Mouse (Mus musculus) kidney, adult 11 months (tissue): ENCODE measurements at regions not wholly inside any gene's neighbourhood (a gene's known extent, or its start where the extent isn't known, plus 50 kb on each side); places are given as distances from the start of the nearest gene placed in this dataset.
A peak's percentile ranks its signal among the peaks of the same experiment; 100 is the strongest.
"Not testable (repeated sequence)": the region's sequence is repeated elsewhere in the genome, so short reads cannot be mapped to it uniquely, and the experiment has no call there.

Source experiments
- DNase-seq: peaks from one replicate; pipeline ENCODE4 v3.0.0; 2022

DNA sequence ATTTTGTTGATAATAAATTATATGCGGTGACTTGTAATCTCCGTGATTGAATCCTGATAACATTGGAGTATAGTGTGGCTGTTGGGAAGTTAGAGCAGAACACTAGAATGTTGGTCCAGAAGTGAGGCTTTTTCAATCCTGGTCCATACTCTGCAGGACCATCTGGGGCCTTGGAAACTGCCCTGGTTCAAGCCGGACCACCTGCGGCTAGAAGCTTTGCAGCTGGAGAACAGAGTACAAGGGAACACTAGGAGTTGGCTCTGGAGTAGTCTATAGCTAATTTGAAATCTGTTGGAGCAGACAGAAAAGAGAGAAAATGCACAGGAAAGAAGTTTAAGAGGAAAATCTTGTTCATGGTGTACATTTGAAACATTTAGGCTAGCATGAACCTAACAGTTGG lies 79.0 kb downstream of the Casp12 start:
- DNase-seq, result no peak

DNA sequence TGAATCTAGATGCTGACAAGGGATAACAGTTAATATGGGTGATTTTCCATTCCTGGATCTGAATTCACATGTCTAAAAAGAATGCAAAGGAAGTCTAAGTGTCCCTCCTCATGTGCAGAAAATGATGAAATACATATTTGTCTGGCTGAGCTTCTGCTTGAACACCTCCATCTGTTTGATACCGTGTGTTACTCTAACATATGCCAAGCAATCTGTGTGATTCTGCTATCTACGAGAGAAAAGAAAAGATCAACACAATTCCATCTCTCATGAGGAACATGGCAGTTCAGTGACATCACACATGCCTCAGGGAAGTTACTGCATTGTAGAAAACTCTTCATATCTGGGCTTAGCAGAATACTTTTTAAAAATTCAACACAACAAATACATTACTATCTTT lies 103.0 kb downstream of the Casp12 start:
- no peak for DNase-seq

DNA sequence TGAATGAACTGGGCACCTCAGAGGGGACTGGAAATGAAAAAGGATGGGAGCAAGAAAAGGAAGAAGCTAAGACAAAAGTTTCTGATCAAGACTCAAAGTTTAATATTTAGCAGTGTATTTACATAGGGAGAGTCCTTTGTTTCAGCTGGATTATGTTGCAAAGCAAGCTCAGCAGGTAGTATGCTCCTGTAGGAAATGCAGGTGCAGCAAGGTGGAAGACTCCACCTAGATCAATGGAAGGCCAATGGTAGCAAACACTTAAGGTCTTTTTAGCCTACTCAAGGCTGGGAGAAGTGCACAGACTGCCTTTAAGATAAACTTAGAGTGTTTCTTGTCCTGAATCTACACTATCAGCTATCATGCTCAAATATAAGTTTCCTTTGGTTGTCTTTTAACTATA lies 111.4 kb downstream of the Casp12 start:
- no peak for DNase-seq

DNA sequence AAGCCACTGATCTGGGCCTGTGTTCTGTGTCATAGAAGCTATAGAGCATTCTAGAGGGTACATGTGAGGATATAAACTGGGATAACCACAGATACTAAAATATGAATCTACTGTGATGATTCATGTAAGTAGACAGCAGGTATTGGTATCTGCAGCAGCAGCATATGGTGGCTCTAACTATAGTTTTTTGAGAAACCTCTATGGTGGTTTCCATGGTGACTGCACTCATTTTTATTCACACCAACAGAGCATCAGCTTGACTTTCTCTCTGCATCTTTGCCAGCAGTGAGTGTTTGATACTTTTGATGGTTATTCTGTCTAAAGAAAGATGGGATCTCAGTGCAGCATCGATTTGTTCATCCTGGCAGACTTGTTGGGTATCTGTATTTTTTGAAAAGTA lies 126.8 kb downstream of the Casp12 start:
- no peak for DNase-seq

DNA sequence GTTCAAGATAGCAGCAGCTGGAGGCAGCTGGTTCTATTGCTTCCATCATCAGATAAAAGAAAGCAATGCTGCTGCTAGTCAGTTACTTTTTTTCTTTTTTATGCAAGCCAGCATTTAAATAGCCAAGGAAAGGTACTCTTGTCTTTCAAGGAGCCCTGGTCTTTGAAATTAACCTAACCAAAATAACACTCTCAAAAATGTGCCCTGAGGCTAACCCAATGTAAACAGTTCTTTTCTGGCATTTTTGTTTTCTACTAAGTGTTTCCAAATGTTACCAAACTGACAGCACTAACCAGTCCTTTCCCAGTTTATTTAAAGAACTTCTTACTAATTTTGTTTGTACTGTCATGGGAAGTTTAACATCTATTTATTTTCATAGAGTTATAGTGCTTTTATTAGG lies 129.0 kb downstream of the Casp12 start:
- no peak for DNase-seq

DNA sequence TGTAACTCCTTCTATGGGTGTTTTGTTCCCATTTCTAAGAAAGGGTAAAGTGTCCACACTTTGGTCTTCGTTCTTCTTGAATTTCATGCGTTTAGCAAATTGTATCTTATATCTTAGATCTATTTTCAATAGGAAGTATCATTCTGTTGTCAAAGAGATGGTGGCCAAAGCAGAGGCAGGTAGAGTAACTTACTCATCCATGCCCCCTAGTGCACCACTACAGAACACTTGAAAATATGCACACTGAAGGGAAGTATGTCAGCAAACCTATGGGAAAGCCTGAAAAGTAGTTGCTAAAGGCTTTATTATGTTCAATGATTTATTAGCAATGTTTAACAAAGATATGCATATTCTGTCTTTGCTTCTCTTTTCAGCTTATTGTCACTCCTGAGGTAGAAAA lies 140.0 kb downstream of the Casp12 start:
- DNase-seq, result no peak

DNA sequence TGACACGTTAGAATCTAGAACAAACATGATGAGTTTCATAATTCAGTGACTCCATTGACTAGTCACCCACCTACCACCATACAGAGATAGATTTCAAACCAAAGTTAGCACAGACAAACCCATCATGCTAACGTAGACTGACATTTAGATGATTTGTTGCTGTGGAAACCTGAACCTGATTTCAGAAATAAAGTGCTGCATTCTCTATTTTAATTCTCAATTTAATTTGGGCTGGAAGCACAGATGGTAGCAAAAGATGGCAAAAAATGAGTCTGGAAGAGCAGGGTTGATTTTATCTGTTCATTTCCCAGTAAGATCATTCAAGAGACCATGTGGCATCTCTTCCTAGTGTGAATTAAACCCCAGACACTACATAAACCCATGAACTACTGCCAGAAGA lies 151.6 kb downstream of the Casp12 start:
- DNase-seq, result no peak

DNA sequence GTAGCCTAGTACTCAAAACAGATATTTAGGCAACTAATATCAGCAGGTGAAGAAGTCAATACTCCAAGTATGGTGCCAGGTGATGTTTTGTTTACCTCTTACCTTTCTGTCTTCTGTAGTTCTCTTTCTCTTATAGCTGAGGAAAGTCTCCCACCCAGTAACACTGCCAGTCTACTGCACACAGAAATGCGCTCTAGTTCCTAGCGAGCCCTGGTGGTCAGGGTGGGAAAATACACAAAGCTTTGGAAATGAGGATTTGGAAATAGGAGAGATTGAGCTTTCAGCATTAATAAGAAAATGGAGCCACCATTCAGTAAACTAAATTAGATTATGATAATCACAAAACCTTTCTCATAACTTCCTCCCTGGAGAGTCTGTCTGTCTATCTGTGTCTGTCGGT lies 153.1 kb downstream of the Casp12 start:
- no peak for DNase-seq

DNA sequence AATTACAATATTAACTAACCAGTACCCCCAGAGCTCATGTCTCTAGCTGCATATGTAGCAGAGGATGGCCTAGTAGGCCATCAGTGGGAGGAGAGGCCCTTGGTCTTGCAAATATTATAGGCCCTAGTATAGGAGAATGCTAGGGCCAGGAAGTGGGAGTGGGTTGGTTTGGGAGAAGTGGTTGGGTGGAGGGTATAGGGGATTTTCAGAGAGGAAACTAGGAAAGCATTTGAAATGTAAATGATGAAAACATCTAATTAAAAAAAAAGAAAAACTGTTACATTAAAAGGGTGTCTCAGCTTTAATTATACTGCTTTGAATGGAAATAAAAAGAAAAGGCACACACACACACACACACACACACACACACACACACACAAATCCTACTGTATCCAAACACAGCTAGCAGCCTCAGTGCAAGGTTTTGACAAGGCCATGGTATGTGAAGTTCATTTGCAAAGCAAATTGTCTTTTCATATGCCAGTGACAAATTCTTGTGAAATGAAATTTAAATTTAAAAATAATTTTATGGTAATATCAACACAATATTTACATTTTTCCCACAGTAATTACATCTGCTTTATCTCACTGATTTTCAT lies 180.6 kb downstream of the Casp12 start:
- no peak for DNase-seq

DNA sequence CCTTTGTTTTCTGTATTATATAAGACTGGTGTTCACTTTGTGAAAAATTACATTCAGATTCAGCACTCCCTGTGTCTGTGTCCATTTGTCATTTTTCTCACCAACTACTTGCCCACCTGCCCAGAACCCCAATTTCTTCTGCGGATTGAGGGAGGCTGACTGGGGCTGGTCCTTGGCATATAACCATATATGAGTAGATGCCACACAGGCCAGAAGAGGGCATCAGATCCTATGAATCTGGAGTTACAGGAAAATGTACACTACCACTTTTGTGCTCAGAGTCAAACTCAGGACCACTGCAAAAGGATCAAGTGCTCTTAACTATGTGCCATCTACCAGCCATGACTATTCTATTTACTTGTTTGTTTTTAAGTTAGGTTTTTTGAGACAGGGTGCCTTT lies 197.4 kb downstream of the Casp12 start:
- no peak for DNase-seq

DNA sequence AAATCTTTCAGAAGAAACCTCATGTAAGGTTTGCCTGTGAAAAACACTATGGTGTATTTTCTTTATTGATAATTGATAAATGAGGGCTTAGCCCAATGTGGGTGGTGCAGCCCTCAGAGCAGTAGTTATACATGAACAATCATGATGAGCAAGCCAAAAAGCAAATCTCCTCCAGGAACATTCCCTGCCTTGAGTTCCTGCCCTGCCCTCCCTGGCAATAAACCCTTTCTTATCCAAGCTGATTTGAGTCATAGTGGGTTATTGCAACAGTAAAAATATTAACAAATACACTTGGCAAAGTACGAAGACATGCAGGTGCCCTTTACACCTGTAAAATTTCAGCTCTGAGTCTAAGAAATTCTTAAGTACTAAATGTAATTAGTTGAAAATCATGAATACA lies 229.8 kb downstream of the Casp12 start:
- DNase-seq, result no peak

DNA sequence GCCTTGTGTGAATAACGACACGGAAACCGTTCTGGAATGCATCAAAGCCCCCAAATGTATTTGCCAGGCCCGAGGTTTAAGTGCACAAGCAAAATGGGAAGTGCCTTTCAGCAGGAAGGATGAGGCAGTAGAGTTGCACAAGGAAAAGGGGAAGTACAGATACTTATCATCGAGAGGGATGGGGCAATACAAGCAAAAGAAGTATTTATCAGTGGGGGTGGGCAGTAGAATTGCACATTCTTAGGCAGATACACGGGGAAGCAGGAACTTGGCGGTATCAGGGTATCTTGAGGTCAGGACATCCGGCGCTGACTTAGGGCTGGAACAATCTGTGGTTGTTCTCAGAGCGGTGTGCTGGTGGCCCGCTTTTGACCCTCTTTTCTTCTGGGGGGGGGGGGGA lies 232.9 kb downstream of the Casp12 start:
- DNase-seq, result not testable (repeated sequence)

DNA sequence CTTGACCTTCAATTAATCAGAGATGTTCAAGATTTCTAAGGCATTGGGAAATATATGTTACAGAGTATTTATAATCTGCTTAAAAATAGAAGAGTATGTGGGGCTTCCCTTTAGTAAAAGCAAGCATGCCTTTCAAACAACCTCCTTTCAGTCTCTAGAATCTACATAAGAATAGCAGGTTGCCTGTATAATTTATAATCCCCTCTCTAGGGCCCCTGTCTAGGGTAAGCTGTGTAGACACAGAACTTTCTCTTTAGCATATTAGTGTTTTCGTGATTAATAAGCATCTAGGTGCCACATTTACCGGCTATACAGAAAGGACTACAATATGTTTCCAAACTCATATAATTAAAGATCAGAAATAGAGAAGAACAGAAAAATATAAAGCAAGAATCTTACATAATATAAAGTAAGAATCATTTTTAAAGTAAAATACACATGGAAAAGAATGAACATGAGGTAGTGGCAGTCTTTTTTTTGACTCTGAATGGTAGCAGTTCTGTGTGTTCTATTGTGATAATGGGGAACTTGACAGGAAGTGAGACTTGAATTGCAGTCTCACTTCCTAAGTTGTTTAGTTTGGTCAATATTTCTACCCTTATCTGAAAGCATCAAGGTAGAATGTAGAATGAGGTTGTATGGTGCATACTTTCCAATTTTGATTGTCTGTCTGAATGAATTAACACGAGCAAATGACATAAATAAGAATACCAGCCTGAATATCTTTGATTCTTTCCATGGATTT lies 250.8 kb downstream of the Casp12 start:
- no peak for DNase-seq

DNA sequence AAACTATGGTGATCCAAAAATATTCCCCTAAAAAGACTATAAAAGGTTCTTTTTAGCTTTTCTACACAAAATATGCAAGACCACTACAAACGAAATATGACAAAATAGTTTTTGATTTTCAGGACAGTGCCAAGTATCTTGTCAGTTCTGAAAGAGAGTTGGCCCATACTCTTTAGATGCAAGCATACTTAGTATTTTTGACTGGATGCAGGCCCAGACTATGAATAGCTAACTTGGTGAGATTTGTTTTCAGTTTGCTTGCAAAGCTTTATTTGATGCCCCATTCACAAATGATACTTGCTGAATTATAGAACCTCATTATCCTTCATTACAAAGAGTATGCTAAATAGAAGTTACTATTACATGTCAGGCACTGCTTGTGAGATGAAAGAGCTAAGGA lies 258.8 kb downstream of the Casp12 start:
- no peak for DNase-seq

DNA sequence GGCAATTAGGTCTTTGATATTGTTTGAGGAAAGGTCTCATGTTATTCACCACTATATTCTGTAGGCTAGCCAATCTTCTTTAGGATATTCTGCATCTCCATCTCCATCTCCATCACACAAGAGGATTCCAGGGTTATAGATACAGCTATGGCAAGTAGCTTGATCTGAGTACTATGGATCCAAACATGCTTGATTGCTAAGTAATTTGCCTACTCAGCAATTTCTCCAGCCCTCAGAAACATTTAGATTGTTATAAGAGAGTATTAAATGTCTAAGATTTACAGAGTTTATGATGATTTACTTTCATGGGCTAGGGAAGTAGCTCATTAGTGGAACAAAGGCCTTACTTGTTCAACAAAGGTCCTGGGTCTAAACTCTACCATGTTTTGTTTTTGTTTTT lies 259.8 kb downstream of the Casp12 start:
- no peak for DNase-seq

DNA sequence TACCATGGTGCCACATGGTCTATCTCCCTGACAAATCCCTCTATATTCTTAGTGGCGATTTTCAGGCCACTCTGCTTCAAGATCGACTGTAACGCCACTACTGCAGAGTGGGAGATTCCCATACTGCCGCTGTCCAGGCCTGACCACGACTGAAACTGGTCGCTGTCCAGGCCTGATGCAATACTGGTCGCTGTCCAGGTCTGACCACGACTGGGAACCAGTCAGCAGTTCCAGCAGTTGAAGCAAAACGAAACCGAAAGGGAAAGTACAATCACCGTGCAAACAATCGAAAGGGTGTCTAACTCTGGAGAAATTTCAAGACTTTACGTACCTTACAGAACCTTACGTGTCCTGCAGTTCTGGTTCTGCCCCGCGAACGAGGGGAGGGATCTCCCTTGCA lies 271.5 kb downstream of the Casp12 start:
- DNase-seq, result no peak

DNA sequence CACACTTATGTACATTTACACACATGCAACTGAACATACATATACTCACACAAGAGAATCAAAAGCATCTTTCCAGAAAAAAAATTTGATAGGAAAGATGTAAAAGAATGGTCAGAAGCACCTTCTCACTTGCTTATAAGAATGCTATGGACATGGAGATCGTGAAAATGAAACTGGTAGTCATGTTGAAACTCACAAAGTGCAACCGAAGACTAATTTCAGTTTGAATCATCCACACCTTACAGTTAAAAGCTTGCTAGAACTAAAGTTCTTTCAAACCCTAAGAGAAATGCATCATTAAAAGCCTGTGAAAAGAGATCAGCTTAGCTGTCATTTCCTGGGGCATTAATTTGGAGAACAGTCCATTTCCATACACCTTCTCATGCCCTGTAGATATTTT lies 278.2 kb downstream of the Casp12 start:
- no peak for DNase-seq

DNA sequence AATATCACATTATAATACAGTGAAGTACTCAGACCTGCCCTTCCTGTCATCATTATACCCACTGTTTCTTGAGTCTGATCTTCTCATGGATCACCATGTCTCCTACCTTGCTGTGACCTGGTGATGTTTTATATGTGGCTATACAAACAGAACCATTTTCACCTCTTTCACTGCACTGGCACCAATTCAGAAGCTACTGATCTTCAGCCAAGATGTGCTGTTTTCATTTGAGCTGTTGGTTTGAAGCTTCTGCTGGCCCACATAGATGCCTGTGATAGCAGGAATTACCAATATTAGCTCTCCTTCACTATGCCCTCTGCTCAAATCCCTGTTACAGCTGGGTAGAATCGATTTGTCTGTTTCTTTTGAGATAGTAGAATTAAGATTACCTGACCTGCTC lies 282.3 kb downstream of the Casp12 start:
- no peak for DNase-seq

DNA sequence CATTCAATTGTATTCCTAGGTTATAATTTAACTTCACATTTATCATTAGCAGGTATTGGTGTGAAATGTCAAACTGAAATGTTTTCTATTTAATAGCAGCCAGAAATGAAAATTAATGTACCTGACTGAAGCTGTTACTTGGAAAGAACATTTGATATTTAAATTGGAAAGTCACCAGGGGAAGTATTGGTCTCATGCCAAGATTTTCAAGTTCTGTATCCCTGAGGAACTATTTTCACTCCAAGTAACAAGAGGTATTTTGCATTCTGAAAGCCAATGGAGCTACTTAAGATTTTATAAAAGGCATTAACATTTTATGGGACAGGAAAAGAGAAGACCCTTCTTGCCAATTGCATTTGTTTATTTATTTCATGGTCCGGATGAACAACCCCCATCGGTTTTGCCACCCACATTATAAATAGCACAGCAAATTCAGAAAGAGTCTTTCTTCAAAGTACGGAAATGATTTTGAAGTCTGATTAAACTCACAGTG lies 289.3 kb downstream of the Casp12 start:
- no peak for DNase-seq

DNA sequence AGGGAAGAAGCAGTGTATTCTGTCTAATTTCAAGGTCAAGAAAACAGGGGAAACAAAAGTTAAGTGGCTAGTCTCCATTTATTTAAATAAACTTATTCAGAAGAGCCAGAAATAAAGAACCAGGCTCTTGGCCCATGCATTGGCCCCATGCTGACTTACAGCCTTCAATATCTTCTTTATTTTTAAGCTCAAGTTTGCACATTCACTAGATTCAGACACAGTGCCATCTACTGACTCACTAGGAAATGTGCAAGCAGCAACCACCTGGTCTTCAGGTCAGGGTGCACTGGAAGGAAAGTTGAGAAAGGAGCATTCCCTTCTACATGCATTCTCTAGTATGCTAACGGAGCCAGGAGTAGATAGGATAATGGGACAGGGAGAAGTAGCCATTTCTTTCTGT lies 289.7 kb downstream of the Casp12 start:
- peak; percentile 14 for DNase-seq

DNA sequence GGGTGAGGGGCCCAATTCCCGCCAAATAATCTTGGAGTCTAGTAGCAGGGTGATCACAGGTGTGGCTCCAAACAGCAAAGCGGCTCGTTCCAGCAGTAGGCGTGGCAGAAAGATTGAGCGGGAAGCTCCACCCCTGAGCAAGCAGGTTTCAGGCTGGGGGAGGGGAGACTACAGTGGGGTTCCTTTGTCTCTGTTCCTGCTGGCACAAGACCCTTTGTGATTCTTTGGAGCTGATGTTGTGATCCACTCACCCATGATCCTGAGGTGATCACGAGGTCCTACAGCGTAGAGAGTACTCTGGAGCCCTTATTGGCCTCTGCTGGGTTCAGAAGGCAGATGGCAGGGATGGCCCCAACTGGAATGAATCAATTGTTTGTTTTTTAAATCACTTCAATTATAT lies 318.7 kb downstream of the Casp12 start:
- no peak for DNase-seq

DNA sequence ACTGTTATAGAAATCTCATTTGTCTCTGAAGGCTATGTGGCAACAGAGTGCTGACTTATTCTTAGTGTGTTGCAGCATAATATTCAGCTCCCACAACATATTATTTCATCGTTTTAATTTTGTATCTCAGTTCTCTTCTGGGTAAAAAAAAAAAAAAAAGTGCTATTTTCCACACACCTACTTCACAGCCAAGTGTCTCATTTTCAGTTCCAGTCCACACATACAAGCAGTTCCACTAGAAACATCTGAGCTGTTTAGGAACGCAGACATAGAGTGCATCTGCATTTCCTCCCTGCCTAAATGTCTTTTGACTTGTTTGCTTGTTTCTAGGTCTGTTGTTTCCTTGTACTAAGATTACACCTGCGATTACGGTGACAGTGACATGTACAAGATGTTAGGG lies 328.3 kb downstream of the Casp12 start:
- no peak for DNase-seq

DNA sequence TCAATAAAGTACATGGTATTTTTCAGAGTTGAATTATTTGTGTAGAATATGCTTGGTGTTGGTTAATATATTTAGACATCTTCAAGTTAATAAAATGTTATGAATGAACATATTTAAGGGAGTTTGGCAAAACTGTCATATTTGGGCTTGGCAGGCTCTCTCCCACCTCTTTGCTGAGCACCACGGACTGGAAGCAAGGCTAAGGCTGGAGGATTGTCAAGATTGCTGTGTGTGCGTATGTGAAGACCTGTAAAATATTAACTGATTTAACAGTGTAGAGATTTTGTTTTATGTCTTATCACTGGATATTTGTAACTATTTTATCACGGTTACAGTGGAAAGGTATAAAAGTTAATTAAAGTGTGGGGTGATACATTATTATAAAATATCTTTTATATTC lies 363.3 kb downstream of the Casp12 start:
- DNase-seq, result no peak

DNA sequence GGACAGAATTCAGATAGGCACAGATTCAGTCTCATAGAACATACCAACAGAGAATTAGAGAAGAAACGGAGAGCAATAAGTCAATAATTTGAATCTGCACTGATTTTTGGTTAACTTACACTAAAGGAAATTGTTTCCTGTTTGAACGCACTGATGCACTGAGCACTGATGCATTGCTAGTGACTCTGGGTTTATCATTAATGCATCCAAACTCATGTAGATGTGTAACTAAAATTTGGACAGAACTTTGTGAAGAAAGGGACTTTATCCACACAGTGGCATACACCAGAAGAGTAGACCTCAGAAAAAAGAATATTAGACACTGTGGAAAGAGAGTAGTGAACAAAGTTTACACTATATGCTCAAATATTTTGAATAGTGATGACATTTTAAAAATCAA lies 364.2 kb downstream of the Casp12 start:
- no peak for DNase-seq

DNA sequence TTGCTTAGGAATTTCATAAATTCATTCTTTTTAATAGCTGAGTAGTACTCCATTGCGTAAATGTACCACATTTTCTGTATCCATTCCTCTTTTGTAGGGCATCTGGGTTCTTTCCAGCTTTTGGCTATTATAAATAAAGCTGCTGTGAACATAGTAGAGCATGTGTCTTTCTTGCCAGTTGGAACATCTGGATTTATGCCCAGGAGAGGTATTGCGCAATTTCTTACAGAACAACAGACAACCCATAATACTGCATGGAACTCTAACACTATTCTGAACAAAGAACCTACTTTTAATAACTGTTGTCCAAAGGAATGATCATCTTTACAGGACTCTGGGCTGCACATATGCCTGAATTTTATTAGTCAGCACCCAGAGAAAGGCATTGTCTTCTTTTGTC lies 373.4 kb downstream of the Casp12 start:
- not testable (repeated sequence) for DNase-seq
